Mouse (Mus musculus): ENCODE data around the gene Zswim8. TPM values are rescaled to one million over a fixed set of nuclear protein-coding genes. Genes with fewer than 3 reads are reported as not detected.
"Not testable (repeated sequence)": the region's sequence is repeated elsewhere in the genome, so short reads cannot be mapped to it uniquely, and the experiment has no call there.

Zswim8 gene
- polyA plus RNA-seq, 1 experiment from 2014 or later = 22.3 TPM

GRCm38 (mm10) chr14:20698515-20698914 lies 8.8 kb upstream of the Zswim8 start:
- H3K9me3 ChIP-seq (replicated peaks; ENCODE audit: control insufficient read depth, low read length) = no peaks in the 10 kb centered on the region
- H3K4me3 ChIP-seq (ENCODE audit: low read length) = no peak overlapping the region
- H3K27me3 ChIP-seq (ENCODE audit: control insufficient read depth, insufficient read depth, low read length) = no peaks in the 10 kb centered on the region
- no peak overlapping the region for H3K27ac ChIP-seq (ENCODE audit: low read length)
- H3K4me1 ChIP-seq (ENCODE audit: control insufficient read depth, insufficient read depth, low read length) = peaks cover 55% of the 10 kb centered on the region
- no peak overlapping the region for H3K9ac ChIP-seq (ENCODE audit: low read length)
- peaks cover 5% of the 10 kb centered on the region; the same call in 1 of the 2 replicates for H3K36me3 ChIP-seq (ENCODE audit: control insufficient read depth, insufficient read depth)
- WGBS = 66% methylated on average over 2 of the region's 2 CpGs
- no peak overlapping the region for H3K4me2 ChIP-seq (ENCODE audit: low read depth, low read length)
- no peak for ATAC-seq (replicated peaks; ENCODE audit: extremely low read depth, insufficient read depth, low FRiP score)

GRCm38 (mm10) chr14:20700362-20700761 lies 7.0 kb upstream of the Zswim8 start:
- Histone ChIP-seq H3K9ac (ENCODE audit: low read length) (no peak overlapping the region), H3K4me2 (ENCODE audit: low read depth, low read length) (no peak overlapping the region), H3K9me3 (replicated peaks; ENCODE audit: control insufficient read depth, low read length) (no peaks in the 10 kb centered on the region), H3K36me3 (ENCODE audit: control insufficient read depth, insufficient read depth) (peaks cover 4% of the 10 kb centered on the region; the same call in 1 of the 2 replicates), H3K4me3 (ENCODE audit: low read length) (no peak overlapping the region), H3K4me1 (ENCODE audit: control insufficient read depth, insufficient read depth, low read length) (peaks cover 53% of the 10 kb centered on the region), H3K27ac (ENCODE audit: low read length) (no peak overlapping the region), H3K27me3 (ENCODE audit: control insufficient read depth, insufficient read depth, low read length) (no peaks in the 10 kb centered on the region)
- no peak for ATAC-seq (replicated peaks; ENCODE audit: extremely low read depth, insufficient read depth, low FRiP score)
- 77% methylated on average over 3 of the region's 3 CpGs for WGBS

GRCm38 (mm10) chr14:20701554-20701953 lies 5.8 kb upstream of the Zswim8 start:
- H3K27ac ChIP-seq (ENCODE audit: low read length) = peak overlapping the region; percentile 92
- WGBS = 67% methylated on average over 8 of the region's 8 CpGs
- no peaks in the 10 kb centered on the region for H3K27me3 ChIP-seq (ENCODE audit: control insufficient read depth, insufficient read depth, low read length)
- no peaks in the 10 kb centered on the region for H3K9me3 ChIP-seq (replicated peaks; ENCODE audit: control insufficient read depth, low read length)
- H3K4me2 ChIP-seq (ENCODE audit: low read depth, low read length) = peak overlapping the region; percentile 73
- H3K4me1 ChIP-seq (ENCODE audit: control insufficient read depth, insufficient read depth, low read length) = peaks cover 46% of the 10 kb centered on the region
- no peak for ATAC-seq (replicated peaks; ENCODE audit: extremely low read depth, insufficient read depth, low FRiP score)
- peak overlapping the region; percentile 96 for H3K4me3 ChIP-seq (ENCODE audit: low read length)
- H3K9ac ChIP-seq (ENCODE audit: low read length) = peak overlapping the region; percentile 97
- peaks cover 4% of the 10 kb centered on the region; the same call in 1 of the 2 replicates for H3K36me3 ChIP-seq (ENCODE audit: control insufficient read depth, insufficient read depth)

- Histone ChIP-seq H3K4me3 (ENCODE audit: low read length) (peak overlapping the region; percentile 96), H3K4me2 (ENCODE audit: low read depth, low read length) (peak overlapping the region; percentile 73), H3K36me3 (ENCODE audit: control insufficient read depth, insufficient read depth) (peaks cover 4% of the 10 kb centered on the region; the same call in 1 of the 2 replicates), H3K27ac (ENCODE audit: low read length) (peak overlapping the region; percentile 92), H3K9ac (ENCODE audit: low read length) (peak overlapping the region; percentile 97), H3K27me3 (ENCODE audit: control insufficient read depth, insufficient read depth, low read length) (no peaks in the 10 kb centered on the region), H3K9me3 (replicated peaks; ENCODE audit: control insufficient read depth, low read length) (no peaks in the 10 kb centered on the region), H3K4me1 (ENCODE audit: control insufficient read depth, insufficient read depth, low read length) (peaks cover 44% of the 10 kb centered on the region)
- ATAC-seq (replicated peaks; ENCODE audit: extremely low read depth, insufficient read depth, low FRiP score) = 0 out of 2 replicates have a peak, but pooled peaks have one; percentile 10
- WGBS = 4% methylated on average over 15 of the region's 15 CpGs
Observed at GRCm38 (mm10) chr14:20702096-20702740, 5.1 kb upstream of the Zswim8 start.

GRCm38 (mm10) chr14:20702741-20703381 lies 4.5 kb upstream of the Zswim8 start, which contains the start of gene Chchd1:
Gene Chchd1 (plus strand): TSS chr14:20703006.
- WGBS = under 1% methylated on average over 61 of the region's 61 CpGs
- Histone ChIP-seq H3K9me3 (replicated peaks; ENCODE audit: control insufficient read depth, low read length) (no peaks in the 10 kb centered on the region), H3K4me2 (ENCODE audit: low read depth, low read length) (peak within 1 kb of the TSS; percentile 73), H3K27ac (ENCODE audit: low read length) (peak within 1 kb of the TSS; percentile 92), H3K4me1 (ENCODE audit: control insufficient read depth, insufficient read depth, low read length) (peaks cover 39% of the 10 kb centered on the region), H3K27me3 (ENCODE audit: control insufficient read depth, insufficient read depth, low read length) (no peaks in the 10 kb centered on the region), H3K9ac (ENCODE audit: low read length) (peak within 1 kb of the TSS; percentile 97), H3K36me3 (ENCODE audit: control insufficient read depth, insufficient read depth) (peaks cover 4% of the 10 kb centered on the region; the same call in 1 of the 2 replicates), H3K4me3 (ENCODE audit: low read length) (peak within 1 kb of the TSS; percentile 96)
- peak; percentile 68 for ATAC-seq (replicated peaks; ENCODE audit: extremely low read depth, insufficient read depth, low FRiP score)

- Histone ChIP-seq H3K4me2 (ENCODE audit: low read depth, low read length) (peak overlapping the region; percentile 73), H3K4me3 (ENCODE audit: low read length) (peak overlapping the region; percentile 96), H3K9ac (ENCODE audit: low read length) (peak overlapping the region; percentile 97), H3K4me1 (ENCODE audit: control insufficient read depth, insufficient read depth, low read length) (peaks cover 35% of the 10 kb centered on the region), H3K27ac (ENCODE audit: low read length) (peak overlapping the region; percentile 92; the same call in 1 of the 2 replicates)
- not testable (repeated sequence) for H3K36me3 ChIP-seq (ENCODE audit: control insufficient read depth, insufficient read depth); ATAC-seq (replicated peaks; ENCODE audit: extremely low read depth, insufficient read depth, low FRiP score); H3K9me3 ChIP-seq (replicated peaks; ENCODE audit: control insufficient read depth, low read length); H3K27me3 ChIP-seq (ENCODE audit: control insufficient read depth, insufficient read depth, low read length)
- 10% methylated on average over 8 of the region's 8 CpGs for WGBS
Observed at GRCm38 (mm10) chr14:20703461-20703860, 3.9 kb upstream of the Zswim8 start.

- Histone ChIP-seq H3K4me2 (ENCODE audit: low read depth, low read length) (peak overlapping the region; percentile 80), H3K9ac (ENCODE audit: low read length) (peak overlapping the region; percentile 85), H3K27me3 (ENCODE audit: control insufficient read depth, insufficient read depth, low read length) (no peaks in the 10 kb centered on the region), H3K4me1 (ENCODE audit: control insufficient read depth, insufficient read depth, low read length) (peaks cover 19% of the 10 kb centered on the region), H3K9me3 (replicated peaks; ENCODE audit: control insufficient read depth, low read length) (no peaks in the 10 kb centered on the region), H3K36me3 (ENCODE audit: control insufficient read depth, insufficient read depth) (peaks cover 29% of the 10 kb centered on the region), H3K4me3 (ENCODE audit: low read length) (peak overlapping the region; percentile 71), H3K27ac (ENCODE audit: low read length) (no peak overlapping the region)
- WGBS = 9% methylated on average over 10 of the region's 10 CpGs
- no peak for ATAC-seq (replicated peaks; ENCODE audit: extremely low read depth, insufficient read depth, low FRiP score)
Observed at GRCm38 (mm10) chr14:20708239-20708638, 887 bp downstream of the Zswim8 start.

GRCm38 (mm10) chr14:20713832-20714231 lies 6.5 kb downstream of the Zswim8 start:
- peaks cover 69% of the 10 kb centered on the region for H3K36me3 ChIP-seq (ENCODE audit: control insufficient read depth, insufficient read depth)
- H3K4me3 ChIP-seq (ENCODE audit: low read length) = no peak overlapping the region
- H3K4me2 ChIP-seq (ENCODE audit: low read depth, low read length) = no peak overlapping the region
- 31% methylated on average over 11 of the region's 11 CpGs for WGBS
- peak; percentile 67 for ATAC-seq (replicated peaks; ENCODE audit: extremely low read depth, insufficient read depth, low FRiP score)
- peaks cover 14% of the 10 kb centered on the region for H3K4me1 ChIP-seq (ENCODE audit: control insufficient read depth, insufficient read depth, low read length)
- H3K27ac ChIP-seq (ENCODE audit: low read length) = peak overlapping the region; percentile 83
- no peaks in the 10 kb centered on the region for H3K9me3 ChIP-seq (replicated peaks; ENCODE audit: control insufficient read depth, low read length)
- no peaks in the 10 kb centered on the region for H3K27me3 ChIP-seq (ENCODE audit: control insufficient read depth, insufficient read depth, low read length)
- peak overlapping the region; percentile 46; the same call in 1 of the 2 replicates for H3K9ac ChIP-seq (ENCODE audit: low read length)

GRCm38 (mm10) chr14:20718443-20718842 lies 11.1 kb downstream of the Zswim8 start:
- WGBS = 84% methylated on average over 10 of the region's 10 CpGs
- H3K4me3 ChIP-seq (ENCODE audit: low read length) = no peak overlapping the region

More at GRCm38 (mm10) chr14:20718443-20718842, 11.1 kb downstream of the Zswim8 start:
- no peak for ATAC-seq (replicated peaks; ENCODE audit: extremely low read depth, insufficient read depth, low FRiP score)
- no peak overlapping the region for H3K27ac ChIP-seq (ENCODE audit: low read length)
- no peaks in the 10 kb centered on the region for H3K27me3 ChIP-seq (ENCODE audit: control insufficient read depth, insufficient read depth, low read length)
- H3K9ac ChIP-seq (ENCODE audit: low read length) = no peak overlapping the region
- H3K36me3 ChIP-seq (ENCODE audit: control insufficient read depth, insufficient read depth) = peaks cover 76% of the 10 kb centered on the region
- no peaks in the 10 kb centered on the region for H3K9me3 ChIP-seq (replicated peaks; ENCODE audit: control insufficient read depth, low read length)
- H3K4me2 ChIP-seq (ENCODE audit: low read depth, low read length) = no peak overlapping the region
- H3K4me1 ChIP-seq (ENCODE audit: control insufficient read depth, insufficient read depth, low read length) = peaks cover 7% of the 10 kb centered on the region
